Mouse (Mus musculus) granulocyte monocyte progenitor cell, adult 5-6 weeks (primary cell): ENCODE data around the gene Ddx19b. TPM values are rescaled to one million over a fixed set of nuclear protein-coding genes. Genes with fewer than 3 reads are reported as not detected.
"Not testable (repeated sequence)": the region's sequence is repeated elsewhere in the genome, so short reads cannot be mapped to it uniquely, and the experiment has no call there.

Experiments
- ATAC-seq: replicated peaks from 2 replicates; pipeline ENCODE4 v1.8.0; 2016; ENCODE audit warnings: mild to moderate bottlenecking, moderate TSS enrichment, inconsistent platforms; ENCODE audit not compliant: poor library complexity, severe bottlenecking
- total RNA-seq, 2 experiments: library from RNA; stranded (forward) in 1 of 2; stranded (reverse) in 1 of 2; fragments of 200-712, 200-1000 nt in 1 of 2; fragments of >200 nt in 1 of 2; fragmentation: Nextera tagmentation in 1 of 2; gene quantifications; 2 replicates each; pipeline ENCODE4 v1.2.3; 2014 to 2017

Ddx19b gene
- total RNA-seq, 2 experiments from 2014 or later = 13.5 to 22.1 TPM

DNA sequence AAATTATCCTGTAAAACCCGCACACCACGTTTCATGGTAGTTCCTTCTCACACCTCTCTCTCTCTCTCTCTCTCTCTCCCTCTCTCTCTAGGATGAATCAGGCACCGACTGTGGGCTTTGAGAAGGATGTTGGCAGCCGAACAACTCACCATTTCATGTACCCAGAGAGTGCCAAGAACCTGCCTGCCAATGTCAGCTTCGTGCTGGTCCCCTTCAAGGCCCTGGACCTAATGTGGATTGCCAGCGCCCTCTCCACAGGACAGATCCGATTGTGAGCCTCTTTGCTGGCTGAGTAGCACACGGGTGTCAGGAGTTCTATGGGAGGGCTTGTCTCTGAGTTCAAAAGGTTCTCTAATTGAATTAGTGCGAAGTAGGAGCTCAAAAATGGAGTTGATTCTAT, 64.2 kb downstream of the Ddx19b start:
- ATAC-seq = no peak

DNA sequence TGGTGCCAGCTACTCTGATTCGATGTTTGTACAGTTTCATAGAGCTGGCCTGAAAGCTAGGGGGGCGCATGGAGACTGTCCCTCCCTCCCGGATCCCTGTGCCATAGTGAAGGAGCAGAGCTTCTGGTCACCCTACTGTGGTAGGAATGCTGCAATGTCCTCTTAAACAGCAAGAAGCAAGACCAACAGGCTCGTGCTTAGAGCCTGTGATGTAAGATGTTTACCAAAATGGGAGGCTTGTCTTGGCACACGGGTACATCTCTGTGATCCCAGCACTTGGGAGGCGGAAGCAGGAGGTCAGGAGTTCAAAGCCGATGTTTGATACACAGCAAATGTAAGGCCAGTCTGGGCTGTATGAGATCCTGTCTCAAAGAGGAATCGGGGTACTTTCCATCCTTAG, 65.0 kb downstream of the Ddx19b start:
- no peak for ATAC-seq

DNA sequence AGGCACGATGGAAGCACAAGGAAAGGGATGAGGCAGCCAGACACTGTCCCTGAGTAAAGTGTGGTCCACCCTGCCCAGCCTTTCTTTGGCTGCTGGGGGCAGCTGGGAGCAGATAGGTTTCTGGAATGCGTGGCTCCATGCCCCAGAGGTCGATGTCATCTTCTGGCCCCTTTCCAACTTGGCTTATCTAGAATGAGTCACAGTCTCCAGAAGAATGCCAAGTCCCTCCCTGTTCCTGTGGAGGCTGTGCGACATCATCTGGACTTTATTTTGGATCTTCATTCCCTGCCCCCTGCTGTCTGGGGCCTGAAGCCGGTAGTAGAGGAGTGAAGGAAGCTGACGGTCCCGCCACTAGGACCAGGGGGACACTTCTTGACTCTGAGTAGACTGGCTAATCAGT, 66.0 kb downstream of the Ddx19b start:
- ATAC-seq = no peak

DNA sequence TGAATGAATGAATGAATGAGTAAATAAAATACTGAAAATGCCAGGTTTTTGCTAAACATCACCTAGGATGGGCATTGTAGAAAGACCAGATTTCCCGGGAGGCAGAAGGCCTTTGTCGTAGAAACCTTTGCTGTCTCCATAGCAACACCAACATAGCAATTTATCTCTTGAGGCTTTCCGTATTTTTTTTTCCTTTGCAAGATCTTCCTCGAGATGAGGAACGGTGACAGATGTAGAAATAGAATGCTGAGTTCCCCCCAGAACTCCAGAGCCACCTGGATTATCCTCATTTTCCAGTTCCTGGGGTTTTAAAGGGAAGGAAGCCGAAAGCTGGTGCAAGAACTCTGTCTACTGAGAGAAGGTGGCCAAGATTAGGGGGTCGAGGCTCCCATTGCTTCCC, 66.9 kb downstream of the Ddx19b start:
- no peak for ATAC-seq

DNA sequence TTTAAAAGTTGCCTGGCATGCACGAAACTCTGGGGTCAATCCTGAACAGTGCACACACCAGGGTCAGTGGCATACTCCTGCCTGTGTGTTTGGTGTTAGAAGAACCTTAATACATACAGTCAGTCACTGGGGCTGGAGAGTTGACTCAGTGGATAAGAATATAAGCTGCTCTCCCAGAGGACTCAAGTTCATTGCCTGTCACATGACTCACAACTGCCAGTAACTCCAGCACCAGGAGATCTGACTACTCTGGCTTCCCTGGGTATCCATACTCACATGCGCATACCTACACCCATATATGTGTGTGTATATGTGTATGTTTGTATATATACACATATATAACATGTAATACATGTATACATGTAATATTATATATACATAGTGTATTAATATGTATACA, 68.5 kb downstream of the Ddx19b start:
- ATAC-seq = no peak

DNA sequence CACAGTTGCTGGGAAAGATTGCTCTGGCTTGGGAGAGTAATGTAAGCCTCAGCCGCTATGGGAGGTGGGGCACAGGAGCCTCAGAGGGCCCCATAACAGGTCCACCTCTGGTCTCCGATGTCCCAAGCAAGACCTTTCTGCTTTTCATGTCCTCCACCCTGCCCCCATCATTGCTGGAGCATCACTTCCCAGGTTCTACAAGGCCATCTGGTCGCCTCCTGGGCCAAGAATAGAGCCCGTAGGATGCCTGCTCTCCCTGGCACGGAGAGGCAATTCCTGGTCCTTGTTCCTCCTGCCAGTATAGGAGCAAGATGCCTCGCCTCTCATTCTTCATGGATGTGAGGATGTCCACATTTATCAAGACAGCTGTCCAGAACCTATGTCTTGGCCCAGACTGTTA, 71.6 kb downstream of the Ddx19b start:
- no peak for ATAC-seq

DNA sequence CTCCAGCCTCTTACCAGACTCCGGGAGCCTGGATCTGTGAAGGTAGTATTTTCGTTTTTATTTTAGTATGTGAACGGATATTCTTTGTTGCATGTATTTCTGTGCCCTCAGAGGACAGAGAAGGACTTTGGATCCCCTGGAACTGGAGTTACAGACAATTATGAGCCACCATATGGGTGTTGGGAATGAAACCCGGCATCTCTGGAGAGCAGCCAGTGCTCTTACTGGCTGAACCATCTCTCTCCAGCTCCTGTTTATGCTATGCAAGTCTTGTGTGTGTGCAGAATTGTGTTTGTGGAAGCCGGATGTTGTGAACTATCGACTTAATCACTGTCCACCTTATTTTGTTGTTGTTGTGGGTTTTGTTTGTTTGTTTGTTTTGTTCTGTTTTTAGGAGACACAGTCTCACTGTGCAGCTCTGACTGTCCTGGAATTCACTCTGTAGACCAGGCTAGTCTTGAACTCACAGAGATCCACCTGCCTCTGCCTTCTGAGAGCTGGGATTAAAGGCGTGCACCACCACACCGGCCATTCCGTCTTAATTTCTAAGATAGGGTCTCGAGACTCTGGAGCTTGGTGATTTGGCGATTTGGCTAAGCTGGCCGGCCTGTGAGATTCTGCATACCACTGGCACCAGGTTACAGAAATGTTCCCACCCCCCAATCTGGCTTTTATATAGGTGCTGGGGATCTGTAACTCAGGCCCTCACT, 72.3 kb downstream of the Ddx19b start:
- no peak for ATAC-seq

DNA sequence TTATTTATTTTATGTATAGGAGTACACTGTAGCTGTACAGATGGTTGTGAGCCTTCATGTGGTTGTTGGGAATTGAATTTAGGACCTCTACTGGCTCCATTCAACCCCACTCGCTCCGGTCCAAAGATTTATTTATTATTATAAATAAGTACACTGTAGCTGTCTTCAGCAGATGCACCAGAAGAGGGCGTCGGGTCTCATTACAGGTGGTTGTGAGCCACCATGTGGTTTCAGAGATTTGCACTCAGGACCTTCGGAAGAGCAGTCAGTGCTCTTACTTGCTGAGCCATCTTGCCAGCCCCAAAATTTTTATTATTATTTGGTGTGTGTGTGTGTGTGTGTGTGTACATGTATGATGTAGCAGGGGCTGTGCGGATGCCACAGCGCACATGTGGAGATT, 73.0 kb downstream of the Ddx19b start:
- not testable (repeated sequence) for ATAC-seq

DNA sequence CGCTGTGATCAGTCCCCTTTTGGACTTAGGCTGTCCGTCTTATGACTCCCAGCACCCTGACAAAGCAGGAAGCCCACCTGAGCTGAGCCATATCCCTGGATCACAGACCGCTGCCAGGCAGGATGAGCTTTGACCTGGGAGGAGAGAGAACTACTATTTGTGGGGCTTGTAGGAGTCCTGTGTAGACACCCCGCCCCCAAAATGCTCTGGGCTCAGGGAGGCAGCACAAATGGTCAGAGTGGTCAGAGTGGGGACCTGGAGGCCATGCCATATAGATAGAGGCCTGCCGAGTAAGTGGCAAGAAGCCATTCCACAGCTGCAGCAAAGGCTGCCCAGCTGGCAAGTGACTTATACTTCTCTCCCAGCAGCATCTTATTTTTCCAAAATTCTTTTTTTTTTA, 73.4 kb downstream of the Ddx19b start:
- ATAC-seq = no peak

DNA sequence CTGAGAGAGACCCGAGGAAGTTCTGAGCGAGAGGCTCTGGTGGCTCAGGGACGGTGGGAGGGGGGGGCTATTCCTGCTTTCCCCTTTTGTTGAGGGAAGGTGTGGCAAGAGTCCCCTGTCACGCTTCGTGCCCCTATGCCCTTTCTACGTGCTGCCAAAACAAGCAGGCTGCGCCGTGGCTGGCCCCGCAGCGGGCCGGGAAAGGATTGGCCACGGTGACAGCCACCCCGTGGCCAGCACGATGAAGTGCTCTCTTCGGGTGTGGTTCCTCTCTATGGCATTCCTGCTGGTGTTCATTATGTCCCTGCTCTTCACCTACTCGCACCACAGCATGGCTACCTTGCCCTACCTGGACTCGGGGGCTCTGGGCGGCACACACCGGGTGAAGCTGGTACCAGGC, 74.1 kb downstream of the Ddx19b start:
- no peak for ATAC-seq

DNA sequence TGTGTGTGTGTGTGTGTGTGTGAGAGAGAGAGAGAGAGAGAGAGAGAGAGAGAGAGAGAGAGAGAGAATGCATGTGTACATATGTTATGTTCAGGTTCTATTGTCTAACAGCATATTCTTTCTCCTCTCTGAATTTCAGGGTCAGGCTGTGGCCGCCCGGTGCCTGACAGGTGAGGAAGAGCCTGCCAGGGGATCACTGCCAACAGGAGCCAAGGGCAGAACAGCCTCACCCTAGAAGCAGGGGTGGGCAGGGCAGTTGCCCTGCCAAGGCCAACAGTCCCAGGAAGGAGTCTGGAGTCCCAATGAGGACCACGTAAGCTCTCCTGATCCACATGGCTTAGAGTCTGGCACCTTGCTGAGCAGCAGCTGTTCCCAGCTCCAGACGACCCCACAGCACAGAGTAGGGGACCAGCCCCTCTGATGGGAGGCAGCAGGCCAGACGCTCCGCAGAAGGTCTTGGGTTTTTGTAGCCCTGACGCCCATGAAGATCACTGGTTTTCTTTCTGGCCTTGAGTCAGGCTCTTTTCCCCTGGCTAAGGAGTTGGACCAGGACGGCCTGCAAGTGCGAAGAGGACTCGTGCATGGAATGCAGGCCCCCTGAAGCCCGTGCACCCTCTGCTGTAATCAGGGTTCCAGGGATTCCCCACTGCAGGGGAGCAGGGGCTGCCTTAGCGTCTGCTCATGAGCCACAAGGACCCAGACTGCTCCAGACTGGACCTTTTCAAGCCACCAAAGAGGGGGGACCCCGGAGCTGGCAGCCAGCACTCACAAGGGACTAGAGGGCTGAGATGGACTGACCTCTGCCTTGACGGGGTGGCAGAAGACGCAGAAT, 74.7 kb downstream of the Ddx19b start:
- no peak for ATAC-seq

DNA sequence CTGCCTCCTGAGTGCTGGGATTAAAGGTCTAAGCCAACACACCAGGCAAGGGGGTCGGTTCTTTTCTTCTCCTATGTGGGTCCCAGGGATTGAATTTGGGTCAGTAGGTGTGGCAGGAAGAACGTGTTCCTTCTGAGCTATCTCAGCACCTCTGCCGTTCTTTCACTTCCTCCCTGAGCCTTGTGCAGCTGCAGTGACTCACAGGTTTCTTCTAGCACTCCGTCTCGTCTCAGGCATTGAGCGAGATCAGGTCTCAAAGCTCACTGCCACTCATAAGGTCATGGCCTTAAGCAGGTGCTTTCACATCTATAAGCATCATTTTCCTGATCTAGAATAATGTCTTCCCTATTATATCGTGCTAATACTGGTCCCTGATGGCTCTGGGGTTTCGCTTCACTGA, 76.8 kb downstream of the Ddx19b start:
- peak; percentile 87 for ATAC-seq

Other genes starting within 250 kb of the Ddx19b start
- gene Il34, start 225.8 kb downstream of the Ddx19b start, total RNA-seq (2014; fragmentation: Nextera tagmentation) = not detected in 2 replicates
- gene Il34, start 225.8 kb downstream of the Ddx19b start, total RNA-seq (2017) = not detected in 2 replicates
- gene Cog4, start 185.2 kb downstream of the Ddx19b start, total RNA-seq (2014; fragmentation: Nextera tagmentation) = 31.2 and 35.3 TPM in 2 replicates
- gene Cog4, start 185.2 kb downstream of the Ddx19b start, total RNA-seq (2017) = 25.1 and 40.6 TPM in 2 replicates
- 149 and 187 TPM in 2 replicates for gene Sf3b3, start 185.0 kb downstream of the Ddx19b start, total RNA-seq (2014; fragmentation: Nextera tagmentation)
- gene Sf3b3, start 185.0 kb downstream of the Ddx19b start, total RNA-seq (2017) = 174 and 176 TPM in 2 replicates
- gene Fuk, start 129.3 kb downstream of the Ddx19b start, total RNA-seq (2014; fragmentation: Nextera tagmentation) = 3.9 and 4.4 TPM in 2 replicates
- 1.8 and 4.0 TPM in 2 replicates for gene Fuk, start 129.3 kb downstream of the Ddx19b start, total RNA-seq (2017)
- 8.3 and 9.4 TPM in 2 replicates for gene St3gal2, start 111.8 kb downstream of the Ddx19b start, total RNA-seq (2014; fragmentation: Nextera tagmentation)
- gene St3gal2, start 111.8 kb downstream of the Ddx19b start, total RNA-seq (2017) = 3.3 and 4.3 TPM in 2 replicates
- 72.5 and 80.3 TPM in 2 replicates for gene Ddx19a, start 34.0 kb downstream of the Ddx19b start, total RNA-seq (2014; fragmentation: Nextera tagmentation)
- gene Ddx19a, start 34.0 kb downstream of the Ddx19b start, total RNA-seq (2017) = 40.9 and 43.1 TPM in 2 replicates
- 30.7 and 40.0 TPM in 2 replicates for gene Aars, start 1.4 kb upstream of the Ddx19b start, total RNA-seq (2014; fragmentation: Nextera tagmentation)
- 44.4 and 45.5 TPM in 2 replicates for gene Aars, start 1.4 kb upstream of the Ddx19b start, total RNA-seq (2017)
- 11.5 and 12.5 TPM in 2 replicates for gene Exosc6, start 24.6 kb upstream of the Ddx19b start, total RNA-seq (2014; fragmentation: Nextera tagmentation)
- gene Exosc6, start 24.6 kb upstream of the Ddx19b start, total RNA-seq (2017) = 31.8 and 32.7 TPM in 2 replicates
- not detected in 2 replicates for gene Clec18a, start 60.7 kb upstream of the Ddx19b start, total RNA-seq (2014; fragmentation: Nextera tagmentation)
- 0.13 TPM in 1 of 2 replicates, not detected in the other for gene Clec18a, start 60.7 kb upstream of the Ddx19b start, total RNA-seq (2017)
- 11.5 and 15.4 TPM in 2 replicates for gene Pdpr, start 62.9 kb upstream of the Ddx19b start, total RNA-seq (2014; fragmentation: Nextera tagmentation)
- gene Pdpr, start 62.9 kb upstream of the Ddx19b start, total RNA-seq (2017) = 16.9 and 18.5 TPM in 2 replicates
- 27.0 and 30.8 TPM in 2 replicates for gene Glg1, start 227.5 kb upstream of the Ddx19b start, total RNA-seq (2014; fragmentation: Nextera tagmentation)
- gene Glg1, start 227.5 kb upstream of the Ddx19b start, total RNA-seq (2017) = 42.0 and 45.4 TPM in 2 replicates